Mouse (Mus musculus) cerebellum, adult 2 months (tissue): ENCODE results near the gene Bms1.

ENCODE experiments used
- CTCF ChIP-seq: fragments of 200-500 bp; IDR thresholded peaks from 2 replicates; pipeline ENCODE4 v1.5.1; 2011; ENCODE audit warnings: low read depth, mild to moderate bottlenecking, control low read depth, low read length, moderate library complexity, borderline replicate concordance; ENCODE audit not compliant: insufficient read depth
- POLR2A ChIP-seq: fragments of 200-500 bp; IDR thresholded peaks from 2 replicates; pipeline ENCODE4 v1.6.1; 2011; ENCODE audit warnings: low read length, control low read depth, borderline replicate concordance; ENCODE audit not compliant: insufficient read depth

DNA sequence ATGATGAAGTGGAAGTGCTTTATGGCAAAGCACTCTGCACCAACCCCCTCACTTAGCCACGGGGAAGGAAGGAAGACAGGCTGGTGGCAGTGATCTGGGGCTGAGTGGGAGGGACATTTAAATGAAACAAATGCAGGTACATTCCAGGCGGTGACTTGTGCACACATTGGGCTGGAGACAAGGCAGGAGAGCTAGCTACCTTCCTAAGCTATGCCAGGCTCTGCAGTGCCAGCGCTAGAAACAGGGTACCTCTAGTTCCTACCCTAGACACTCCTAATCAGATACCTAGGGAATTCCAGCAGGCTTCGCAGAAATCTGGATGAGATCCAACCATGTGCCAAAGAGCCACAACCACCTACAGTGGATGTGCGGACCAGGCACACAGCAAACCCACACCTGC is 46.5 kb downstream of the Bms1 start:
- no peak for TF ChIP-seq CTCF
- TF ChIP-seq POLR2A: no peak
